Mouse (Mus musculus) myocyte (in vitro differentiated cells): ENCODE data around the gene Zfp978. TPM values are rescaled to one million over a fixed set of nuclear protein-coding genes. Genes with fewer than 3 reads are reported as not detected.
"Not testable (repeated sequence)": the region's sequence is repeated elsewhere in the genome, so short reads cannot be mapped to it uniquely, and the experiment has no call there.

Experiments used
- H3K27me3 ChIP-seq: one replicate; pipeline ENCODE4 v1.6.1; 2011; ENCODE audit not compliant: control insufficient read depth, insufficient read depth, insufficient read length
- H3K36me3 ChIP-seq: one replicate; pipeline ENCODE4 v1.6.1; 2011; ENCODE audit not compliant: control insufficient read depth, insufficient read depth
- H3K4me2 ChIP-seq: one replicate; pipeline ENCODE4 v1.6.1; 2011; ENCODE audit warnings: low read depth, control low read depth
- H3K4me3 ChIP-seq: one replicate; pipeline ENCODE4 v1.5.1; 2011; ENCODE audit warnings: mild to moderate bottlenecking, control low read depth, moderate library complexity
- H3K79me2 ChIP-seq: one replicate; pipeline ENCODE4 v1.6.1; 2011; ENCODE audit not compliant: control insufficient read depth, insufficient read depth
- H3ac ChIP-seq: one replicate; pipeline ENCODE4 v1.6.1; 2011; ENCODE audit not compliant: control insufficient read depth, insufficient read length
- polyA plus RNA-seq: library from polyadenylated mRNA; unstranded; fragments of >200 nt; fragmentation: generic; extraction: Trizol; gene quantifications from one replicate; pipeline ENCODE4 v1.2.1, GENCODE M21; 2012; ENCODE audit warnings: missing spikeins

Gene Zfp978
- polyA plus RNA-seq, 1 experiment = 0.04 TPM

DNA sequence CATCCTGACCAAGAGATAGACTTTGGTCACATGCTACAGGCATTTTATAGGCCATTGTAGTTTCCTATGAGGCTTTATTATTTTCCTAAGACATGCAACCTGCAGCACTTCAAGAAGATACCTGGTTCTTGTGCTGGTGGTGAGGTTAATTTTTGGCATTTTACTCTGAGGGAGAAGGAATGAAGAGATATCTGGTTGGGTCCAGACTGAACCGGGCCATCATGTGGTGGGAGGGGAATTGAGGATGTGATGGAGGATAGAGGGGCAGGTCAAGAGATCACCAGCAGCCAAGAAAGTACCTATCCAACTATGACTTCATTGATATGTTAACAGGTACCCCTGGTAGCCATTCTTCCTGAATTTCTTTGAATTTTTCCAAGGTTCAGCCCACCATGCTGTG, 769 bp downstream of the Zfp978 start:
- not testable (repeated sequence) for H3K4me2 ChIP-seq, H3K79me2 ChIP-seq, H3K36me3 ChIP-seq, H3K27me3 ChIP-seq, H3K4me3 ChIP-seq, H3ac ChIP-seq

DNA sequence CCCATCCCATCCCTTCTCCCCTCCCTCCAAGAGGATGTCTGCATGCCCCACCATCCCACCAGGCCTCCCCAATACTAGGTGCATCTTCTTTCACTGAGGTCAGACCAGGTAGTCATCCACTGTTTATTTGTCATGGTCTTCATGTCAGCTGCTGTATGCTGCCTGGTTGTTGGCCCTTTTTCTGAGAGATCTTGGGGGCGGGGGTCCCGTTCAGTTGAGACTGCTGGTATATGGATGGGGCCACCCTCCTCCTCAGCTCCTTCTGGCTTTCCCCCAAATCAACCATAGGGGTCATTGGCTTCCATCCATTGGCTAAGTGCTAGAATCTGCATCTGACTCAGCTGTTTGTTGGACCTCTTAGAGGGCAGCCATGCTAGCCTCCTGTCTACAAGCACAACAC, 8.5 kb downstream of the Zfp978 start:
- H3ac ChIP-seq, H3K4me2 ChIP-seq, H3K79me2 ChIP-seq, H3K36me3 ChIP-seq, H3K27me3 ChIP-seq, H3K4me3 ChIP-seq: not testable (repeated sequence)

DNA sequence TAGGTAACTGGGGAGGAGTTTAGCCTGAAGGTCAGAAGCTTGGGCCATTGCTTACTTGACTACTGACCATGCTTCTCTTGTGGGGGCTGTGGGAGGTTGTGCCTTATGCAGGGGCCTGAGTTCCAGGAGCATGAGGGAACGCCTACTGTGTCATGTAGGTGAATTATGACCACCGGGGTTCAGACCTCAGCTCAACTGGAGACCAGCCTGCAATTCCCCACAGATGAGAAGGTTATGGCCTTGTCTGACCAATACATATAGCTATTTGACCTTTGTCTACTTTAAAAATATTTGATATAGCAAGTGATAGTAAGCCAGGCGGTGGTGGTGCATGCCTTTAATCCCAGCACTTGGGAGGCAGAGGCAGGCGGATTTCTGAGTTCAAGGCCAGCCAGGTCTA, 22.1 kb downstream of the Zfp978 start:
- H3ac ChIP-seq, H3K79me2 ChIP-seq, H3K4me2 ChIP-seq, H3K36me3 ChIP-seq, H3K27me3 ChIP-seq, H3K4me3 ChIP-seq: not testable (repeated sequence)

DNA sequence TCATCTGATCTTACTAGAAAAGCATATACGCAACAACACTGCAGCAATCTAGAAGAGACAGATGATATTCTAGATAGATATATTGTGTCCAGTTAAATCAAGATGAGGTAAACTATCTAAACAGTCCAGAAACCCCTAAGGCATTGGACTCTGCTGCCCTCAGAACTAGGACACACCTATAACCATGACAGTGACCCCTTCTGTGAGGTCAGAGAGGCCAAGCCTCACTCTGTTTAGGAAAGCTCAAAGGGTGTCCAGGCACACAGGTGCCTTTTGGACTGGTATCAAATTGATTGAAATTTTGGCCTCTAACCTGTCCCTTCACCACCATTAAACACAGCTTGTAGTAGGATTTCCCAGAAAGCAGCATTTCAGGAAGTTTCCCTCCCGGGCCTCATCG, 36.1 kb downstream of the Zfp978 start:
- not testable (repeated sequence) for H3K4me3 ChIP-seq, H3K36me3 ChIP-seq, H3K79me2 ChIP-seq, H3K4me2 ChIP-seq, H3ac ChIP-seq, H3K27me3 ChIP-seq

DNA sequence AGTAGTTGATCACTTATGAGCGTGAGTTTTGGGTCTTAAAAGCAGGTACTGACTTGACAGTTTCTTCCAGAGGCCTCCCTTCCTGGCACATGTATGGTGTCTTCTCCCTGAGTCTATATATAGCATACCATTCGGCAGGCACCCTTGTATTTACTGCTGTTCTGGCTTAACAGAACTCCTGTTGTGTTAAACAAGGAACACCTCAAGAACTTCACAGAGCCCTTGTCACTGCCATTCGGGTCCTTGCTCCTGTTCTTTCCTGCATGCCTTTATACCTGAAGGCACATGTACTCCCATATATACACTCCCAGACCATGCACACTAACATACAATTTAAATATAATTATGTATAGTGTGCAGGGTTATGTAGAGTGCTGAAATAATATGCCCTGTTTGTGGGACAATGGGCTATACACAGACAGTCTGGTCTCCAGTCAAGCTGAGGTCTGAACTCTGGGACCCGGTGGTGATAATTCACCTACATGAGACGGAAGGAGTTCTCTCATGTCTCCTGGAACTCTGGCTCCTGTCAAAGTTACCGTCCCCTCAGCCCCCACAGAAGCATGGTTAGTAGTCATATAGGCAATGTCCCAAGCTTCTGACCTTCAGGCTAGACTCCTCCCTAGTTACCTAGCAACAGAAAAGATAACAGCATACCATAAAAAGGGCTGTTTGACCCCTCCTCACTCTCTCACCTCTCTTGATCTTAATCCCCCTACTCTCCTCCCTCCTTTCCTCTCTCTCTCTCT, 37.0 kb downstream of the Zfp978 start:
- not testable (repeated sequence) for H3K4me3 ChIP-seq, H3ac ChIP-seq, H3K79me2 ChIP-seq, H3K36me3 ChIP-seq, H3K4me2 ChIP-seq, H3K27me3 ChIP-seq

DNA sequence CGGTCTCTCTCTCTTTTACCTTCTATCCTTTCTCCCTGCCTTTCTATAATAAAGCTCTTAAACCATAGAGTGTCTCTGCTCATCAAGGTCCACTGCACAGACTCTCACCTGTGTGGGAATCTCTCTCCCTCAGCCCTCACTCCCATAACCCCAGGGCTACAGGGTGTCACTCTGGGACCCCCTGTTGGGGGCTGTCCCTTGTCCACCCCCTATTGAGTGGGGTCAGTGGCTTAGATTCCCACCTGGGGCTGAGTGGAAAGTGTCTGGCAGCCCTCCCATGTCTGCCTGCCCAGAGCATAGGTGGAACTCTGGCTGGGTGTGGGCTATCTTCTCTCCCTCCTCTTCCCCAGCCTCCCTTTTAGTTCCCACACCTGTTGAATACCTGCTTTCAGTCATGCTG, 37.6 kb downstream of the Zfp978 start:
- not testable (repeated sequence) for H3K79me2 ChIP-seq, H3K36me3 ChIP-seq, H3K4me2 ChIP-seq, H3ac ChIP-seq, H3K4me3 ChIP-seq, H3K27me3 ChIP-seq

DNA sequence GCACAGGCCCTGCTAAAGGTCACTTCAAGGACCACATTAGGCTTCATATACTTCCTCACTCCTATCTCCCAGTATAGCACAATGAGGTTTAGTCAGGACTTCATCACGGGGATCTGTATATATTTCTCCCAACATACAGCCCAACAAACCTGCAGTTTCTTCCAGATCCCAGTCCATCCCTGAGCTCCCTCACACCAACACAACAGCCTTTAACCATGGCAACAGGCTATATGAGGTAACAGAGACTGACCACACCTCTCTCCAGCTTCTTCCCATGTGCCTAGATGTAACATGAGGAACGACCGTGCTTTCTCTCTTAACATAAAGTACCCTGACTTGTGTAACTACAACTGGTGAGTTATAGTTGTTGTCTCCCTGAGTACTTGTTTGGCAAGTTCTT, 38.4 kb downstream of the Zfp978 start:
- H3K79me2 ChIP-seq, H3K4me3 ChIP-seq, H3ac ChIP-seq, H3K4me2 ChIP-seq, H3K36me3 ChIP-seq, H3K27me3 ChIP-seq: not testable (repeated sequence)

DNA sequence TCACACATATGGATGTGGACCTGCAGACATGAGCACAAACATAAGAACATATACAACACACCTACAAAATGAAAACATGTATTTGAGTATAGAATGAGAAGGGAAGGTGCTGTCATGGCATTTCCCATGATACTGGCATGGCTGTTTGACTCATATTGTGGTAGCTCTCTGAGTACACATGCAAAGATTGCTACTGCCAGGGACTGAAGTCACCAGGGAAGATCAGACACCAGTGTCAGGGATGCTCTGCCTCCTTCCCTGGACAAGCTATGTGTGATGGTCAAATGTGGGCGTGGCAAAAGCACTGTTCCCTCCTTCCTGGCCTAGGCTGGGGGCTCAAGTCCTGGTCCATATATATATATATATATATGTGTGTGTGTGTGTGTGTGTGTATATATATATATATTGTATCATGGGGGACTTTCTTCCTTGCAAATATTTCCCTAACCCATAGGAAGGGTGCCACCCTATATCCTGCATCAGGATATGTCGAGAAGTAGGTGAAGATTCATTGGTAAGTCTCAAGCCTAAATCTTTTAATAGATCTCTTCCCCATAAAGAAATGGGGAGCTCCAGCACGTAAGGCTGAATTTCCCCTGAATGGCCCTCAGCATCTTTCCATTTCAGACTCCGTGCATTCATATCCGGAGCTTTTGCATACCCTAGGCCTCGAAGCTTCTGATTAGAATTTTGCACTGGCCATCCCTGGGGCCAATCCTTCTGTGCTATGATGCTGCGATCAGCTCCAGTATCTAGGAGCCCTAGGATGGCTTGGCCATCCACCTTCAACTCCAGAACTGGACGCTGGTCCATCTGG, 39.1 kb downstream of the Zfp978 start:
- not testable (repeated sequence) for H3ac ChIP-seq, H3K4me2 ChIP-seq, H3K27me3 ChIP-seq, H3K36me3 ChIP-seq, H3K79me2 ChIP-seq, H3K4me3 ChIP-seq

DNA sequence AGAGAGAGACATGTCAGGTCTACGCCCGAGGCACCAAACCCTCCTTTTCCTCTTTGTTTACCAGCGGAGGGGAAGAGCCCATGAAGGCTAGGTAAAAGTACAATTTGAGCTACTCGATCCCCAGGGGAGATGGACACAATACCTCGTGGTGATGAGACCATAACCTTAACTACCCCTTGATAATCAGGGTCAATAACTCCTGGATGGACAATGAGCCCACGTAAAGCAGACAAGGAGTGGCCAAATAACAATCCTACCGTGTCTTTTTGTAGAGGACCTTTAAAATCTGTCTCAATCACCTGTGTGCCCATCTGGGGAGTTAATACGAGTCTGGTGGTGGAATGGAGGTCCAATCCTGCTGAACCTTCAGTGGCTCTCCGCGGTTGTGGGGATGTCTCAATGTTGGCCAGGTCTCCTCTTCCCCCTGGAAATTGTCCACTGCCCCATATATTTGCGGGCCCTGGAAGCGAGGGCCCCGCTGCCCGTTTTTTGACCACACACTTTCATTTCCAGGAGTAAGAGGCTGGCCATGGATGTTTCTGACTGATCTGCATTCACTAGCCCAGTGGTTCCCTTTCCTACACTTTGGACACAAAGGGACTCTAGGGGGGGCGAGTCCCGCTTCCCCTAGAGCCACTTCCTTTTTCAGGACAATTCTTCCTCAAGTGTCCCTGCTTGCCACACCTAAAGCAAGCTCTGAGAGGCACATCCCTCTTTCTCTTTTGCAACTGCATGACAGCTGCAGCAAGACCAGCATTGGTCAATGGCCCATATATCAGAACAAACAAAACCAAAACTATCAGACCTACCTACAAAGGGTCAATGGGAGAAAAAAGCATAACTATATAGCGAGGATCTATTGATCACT, 40.0 kb downstream of the Zfp978 start:
- not testable (repeated sequence) for H3K4me2 ChIP-seq, H3K36me3 ChIP-seq, H3K27me3 ChIP-seq, H3ac ChIP-seq, H3K4me3 ChIP-seq, H3K79me2 ChIP-seq

DNA sequence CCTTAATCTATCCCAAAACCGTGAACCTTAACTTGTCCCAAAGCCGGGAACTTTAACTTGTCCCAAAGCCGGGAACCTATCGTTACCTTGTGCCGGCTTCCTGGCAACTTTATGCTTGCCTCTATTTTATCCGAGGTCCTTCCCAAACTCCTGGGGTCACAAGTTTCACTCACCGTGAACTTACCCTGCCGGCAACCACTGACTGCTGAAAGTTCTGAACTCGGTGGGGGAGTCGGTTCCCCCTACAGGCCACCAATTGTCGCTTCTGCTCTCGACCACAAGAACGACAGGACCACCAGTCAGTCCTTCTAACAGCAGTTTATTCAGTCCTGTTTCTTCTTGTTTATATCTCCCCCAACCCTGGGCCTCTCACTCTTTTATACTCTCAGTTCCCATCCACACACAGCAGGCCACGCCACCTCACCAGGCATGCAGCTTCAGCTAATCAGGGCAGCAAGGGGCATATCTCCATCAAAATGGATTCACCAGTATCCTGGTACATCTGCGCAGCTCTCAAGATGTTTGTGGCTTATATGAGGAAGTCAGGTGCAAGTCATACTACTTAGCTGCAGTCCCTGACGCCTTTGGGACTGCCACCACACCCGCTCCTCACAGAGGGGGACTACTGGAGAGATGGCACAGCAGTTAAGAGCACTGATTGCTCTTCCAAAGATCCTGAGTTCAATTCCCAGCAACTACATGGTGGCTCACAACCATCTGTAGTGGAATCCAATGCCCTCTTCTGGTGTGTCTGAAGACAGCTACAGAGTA, 40.8 kb downstream of the Zfp978 start:
- not testable (repeated sequence) for H3K79me2 ChIP-seq, H3K4me3 ChIP-seq

DNA sequence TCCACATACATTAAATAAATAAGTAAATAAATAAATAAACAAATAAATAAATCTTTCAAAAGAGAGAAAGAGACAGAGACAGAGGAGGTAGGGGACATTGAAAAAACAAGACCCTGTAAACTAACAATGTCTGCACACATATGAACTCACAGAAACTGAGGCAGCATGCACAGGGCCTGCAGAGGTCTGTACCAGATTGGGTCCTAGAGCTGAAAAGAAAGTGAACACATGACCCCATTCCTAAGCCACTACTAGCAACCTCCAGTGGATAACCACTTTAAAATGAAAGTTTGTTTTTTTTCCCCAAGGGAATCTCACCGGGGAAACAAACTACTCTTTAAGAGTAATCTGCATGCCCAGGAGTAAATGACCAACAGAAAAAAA, 41.4 kb downstream of the Zfp978 start:
- not testable (repeated sequence) for H3K27me3 ChIP-seq, H3K36me3 ChIP-seq, H3K4me3 ChIP-seq, H3K4me2 ChIP-seq, H3ac ChIP-seq, H3K79me2 ChIP-seq

More for the DNA sequence above, 40.8 kb downstream of the Zfp978 start:
- H3K4me2 ChIP-seq, H3ac ChIP-seq, H3K36me3 ChIP-seq, H3K27me3 ChIP-seq: not testable (repeated sequence)

DNA sequence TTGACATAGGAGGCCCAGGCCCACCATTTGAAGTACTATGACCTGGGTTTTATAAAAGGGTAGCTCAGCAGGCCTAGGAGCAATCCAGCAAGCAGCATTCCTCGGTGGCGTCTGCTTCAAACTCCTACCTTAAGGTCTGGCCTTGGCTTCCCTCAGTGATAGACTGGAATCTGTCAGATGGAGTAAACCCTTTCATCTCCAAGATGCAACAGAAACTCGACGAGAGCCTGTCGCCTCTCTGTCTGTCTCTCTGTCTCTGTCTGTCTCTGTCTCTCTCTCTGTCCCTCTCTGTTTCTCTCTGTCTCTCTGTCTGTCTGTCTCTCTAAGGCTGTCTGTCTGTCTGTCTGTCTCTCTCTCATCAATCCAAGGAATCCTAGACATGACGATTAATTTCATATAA, 42.4 kb downstream of the Zfp978 start:
- H3K27me3 ChIP-seq, H3K4me2 ChIP-seq, H3K79me2 ChIP-seq, H3K36me3 ChIP-seq, H3K4me3 ChIP-seq, H3ac ChIP-seq: not testable (repeated sequence)
